Mouse (Mus musculus) CH12.LX (cell line): ENCODE measurements at regions not wholly inside any gene's neighbourhood (a gene's known extent, or its start where the extent isn't known, plus 50 kb on each side); places are given as distances from the start of the nearest gene placed in this dataset.

ENCODE experiments used
- DNase-seq: peaks from one replicate; pipeline ENCODE4 v3.0.0-alpha.2; 2013; ENCODE audit errors: extremely low read depth
- H3K27ac ChIP-seq: 2 replicates; pipeline ENCODE4 v1.5.1; 2012; ENCODE audit warnings: low read depth, mild to moderate bottlenecking, control low read depth, moderate library complexity; ENCODE audit not compliant: insufficient read depth
- H3K27me3 ChIP-seq: replicated peaks from 2 replicates; pipeline ENCODE3; 2012; ENCODE audit warnings: inconsistent platforms
- H3K36me3 ChIP-seq, 2 experiments: replicated peaks in 1 of 2; 2 replicates each; pipeline versions ENCODE3 to v1.6.1; 2012; ENCODE audit warnings: inconsistent platforms in 1 of 2, low read length in 1 of 2, mild to moderate bottlenecking in 1 of 2, mixed read lengths in 1 of 2, moderate library complexity in 1 of 2; ENCODE audit not compliant: control insufficient read depth in 1 of 2, insufficient read depth in 1 of 2
- H3K4me1 ChIP-seq, 2 experiments: 2 replicates each; pipeline ENCODE4 v1.6.1; 2012; ENCODE audit warnings: inconsistent platforms in 1 of 2, moderate library complexity in 1 of 2; ENCODE audit not compliant: insufficient read depth in 2 of 2, control insufficient read depth in 1 of 2
- H3K4me2 ChIP-seq: 2 replicates; pipeline ENCODE4 v1.6.1; 2012; ENCODE audit warnings: low read depth, mild to moderate bottlenecking, control low read depth; ENCODE audit not compliant: poor library complexity, insufficient read depth, severe bottlenecking
- H3K4me3 ChIP-seq, 3 experiments: fragments of 150-350 bp in 1 of 3; sonication (generic) in 1 of 3; replicated peaks in 1 of 3; 2 replicates each; pipeline versions ENCODE3 to v1.5.1; 2011 to 2012; ENCODE audit warnings: low read depth in 2 of 3, low read length in 2 of 3, mild to moderate bottlenecking in 2 of 3, moderate library complexity in 2 of 3, control low read depth in 1 of 3, improper control_type of control experiment in 1 of 3, inconsistent platforms in 1 of 3, mixed read lengths in 1 of 3; ENCODE audit not compliant: poor library complexity in 1 of 3
- H3K79me2 ChIP-seq: replicated peaks from 2 replicates; pipeline ENCODE4 v1.6.1; 2012; ENCODE audit warnings: mild to moderate bottlenecking, moderate library complexity; ENCODE audit not compliant: control insufficient read depth, poor library complexity, insufficient read depth, severe bottlenecking; ENCODE audit errors: extremely low read depth
- H3K9ac ChIP-seq: 2 replicates; pipeline ENCODE4 v1.6.1; 2012; ENCODE audit warnings: low read depth, mild to moderate bottlenecking, control low read depth, moderate library complexity; ENCODE audit not compliant: insufficient read depth
- H3K9me3 ChIP-seq: replicated peaks from 2 replicates; pipeline ENCODE3; 2012; ENCODE audit warnings: low read length, inconsistent platforms, mixed read lengths
- CTCF ChIP-seq, 2 experiments: IDR thresholded peaks in 1 of 2; conservative IDR thresholded peaks in 1 of 2; 2 replicates each; pipeline ENCODE4 v1.5.1; 2011 to 2012; ENCODE audit warnings: low read depth in 2 of 2, low read length in 2 of 2, improper control_type of control experiment in 1 of 2, inconsistent platforms in 1 of 2, mild to moderate bottlenecking in 1 of 2, moderate library complexity in 1 of 2
- ELF1 ChIP-seq: IDR thresholded peaks from 2 replicates; pipeline ENCODE4 v1.6.1; 2014; ENCODE audit warnings: low read depth, mild to moderate bottlenecking, inconsistent platforms, low read length, improper control_type of control experiment
- EP300 ChIP-seq: IDR thresholded peaks from 2 replicates; pipeline ENCODE4 v1.6.1; 2011; ENCODE audit warnings: low read length, improper control_type of control experiment
- GABPA ChIP-seq: IDR thresholded peaks from 2 replicates; pipeline ENCODE4 v1.6.1; 2012; ENCODE audit warnings: low read depth, low read length, improper control_type of control experiment, inconsistent platforms; ENCODE audit not compliant: insufficient replicate concordance
- IRF4 ChIP-seq: IDR thresholded peaks from 2 replicates; pipeline ENCODE4 v1.6.1; 2014; ENCODE audit warnings: low read depth, mild to moderate bottlenecking, inconsistent platforms, low read length, improper control_type of control experiment
- KAT2A ChIP-seq: IDR thresholded peaks from 2 replicates; pipeline ENCODE4 v1.6.1; 2012; ENCODE audit warnings: low read length, improper control_type of control experiment, inconsistent platforms; ENCODE audit not compliant: insufficient replicate concordance
- MAFK ChIP-seq: IDR thresholded peaks from 2 replicates; pipeline ENCODE4 v1.6.1; 2011; ENCODE audit warnings: low read length, improper control_type of control experiment; ENCODE audit not compliant: insufficient replicate concordance
- MAX ChIP-seq: IDR thresholded peaks from 2 replicates; pipeline ENCODE4 v1.6.1; 2011; ENCODE audit warnings: low read length, improper control_type of control experiment
- MAZ ChIP-seq: IDR thresholded peaks from 2 replicates; pipeline ENCODE4 v1.6.1; 2012; ENCODE audit warnings: low read depth, mild to moderate bottlenecking, inconsistent platforms, low read length, improper control_type of control experiment, moderate library complexity
- MEF2A ChIP-seq: IDR thresholded peaks from 2 replicates; pipeline ENCODE4 v1.6.1; 2014; ENCODE audit warnings: low read depth, mild to moderate bottlenecking, inconsistent platforms, low read length, improper control_type of control experiment, borderline replicate concordance
- MYC ChIP-seq: IDR thresholded peaks from 2 replicates; pipeline ENCODE4 v1.6.1; 2011; ENCODE audit warnings: low read depth, mild to moderate bottlenecking, improper control_type of control experiment, low read length
- NRF1 ChIP-seq: IDR thresholded peaks from 2 replicates; pipeline ENCODE4 v1.6.1; 2014; ENCODE audit warnings: low read depth, mild to moderate bottlenecking, inconsistent platforms, low read length, improper control_type of control experiment, moderate library complexity
- PAX5 ChIP-seq: IDR thresholded peaks from 2 replicates; pipeline ENCODE4 v1.6.1; 2012; ENCODE audit warnings: low read length, inconsistent platforms, mixed read lengths
- POLR2A ChIP-seq: IDR thresholded peaks from 2 replicates; pipeline ENCODE4 v1.6.1; 2011; ENCODE audit warnings: low read depth, mild to moderate bottlenecking, improper control_type of control experiment, low read length
- RAD21 ChIP-seq: IDR thresholded peaks from 2 replicates; pipeline ENCODE4 v1.6.1; 2011; ENCODE audit warnings: low read depth, mild to moderate bottlenecking, low read length, improper control_type of control experiment, moderate library complexity
- SIN3A ChIP-seq: IDR thresholded peaks from 2 replicates; pipeline ENCODE4 v1.6.1; 2012; ENCODE audit warnings: low read length, improper control_type of control experiment, inconsistent platforms
- SMC3 ChIP-seq: IDR thresholded peaks from 2 replicates; pipeline ENCODE4 v1.6.1; 2011; ENCODE audit warnings: low read depth, low read length, improper control_type of control experiment
- TBP ChIP-seq: conservative IDR thresholded peaks from 2 replicates; pipeline ENCODE4 v1.6.1; 2011; ENCODE audit warnings: low read depth, low read length, improper control_type of control experiment
- UBTF ChIP-seq: IDR thresholded peaks from 2 replicates; pipeline ENCODE4 v1.6.1; 2012; ENCODE audit warnings: low read depth, mild to moderate bottlenecking, inconsistent platforms, low read length, improper control_type of control experiment, moderate library complexity
- USF1 ChIP-seq: IDR thresholded peaks from 2 replicates; pipeline ENCODE4 v1.6.1; 2014; ENCODE audit warnings: low read depth, mild to moderate bottlenecking, inconsistent platforms, low read length, improper control_type of control experiment
- USF2 ChIP-seq: conservative IDR thresholded peaks from 2 replicates; pipeline ENCODE4 v1.6.1; 2011; ENCODE audit warnings: low read depth, low read length, improper control_type of control experiment
- ZC3H11A ChIP-seq: IDR thresholded peaks from 2 replicates; pipeline ENCODE4 v1.6.1; 2012; ENCODE audit warnings: low read depth, mild to moderate bottlenecking, inconsistent platforms, low read length, improper control_type of control experiment
- ZKSCAN1 ChIP-seq: IDR thresholded peaks from 2 replicates; pipeline ENCODE4 v1.6.1; 2012; ENCODE audit warnings: low read depth, inconsistent platforms, low read length, improper control_type of control experiment, borderline replicate concordance
- dilution Hi-C: fragments of 300-500 bp; cut with MboI; formaldehyde crosslinking; loops from 2 replicates; pipeline ENCODE4 v1.14.3; 2020; ENCODE audit warnings: low sequenced_read_pairs; ENCODE audit not compliant: extremely low pct_unique_long_range_greater_than_20kb, extremely low pct_ligation_motif_present
- in situ Hi-C: fragments of 300-500 bp; cut with MboI; formaldehyde crosslinking; loops from 3 replicates; pipeline ENCODE4 v1.14.3; 2019; ENCODE audit warnings: low sequenced_read_pairs, low pct_ligation_motif_present, low pct_unique_long_range_greater_than_20kb, mixed read lengths

GRCm38 (mm10) chr8:27770296-27770695 is 322.8 kb downstream of the Poteg start:
- dilution Hi-C loops (no loop called here), in situ Hi-C loops (no loop called here)
- Histone ChIP-seq H3K79me2 (no peaks in the 10 kb centered on the region), H3K4me2 (no peak overlapping the region), H3K4me1 (no peaks in the 10 kb centered on the region), H3K36me3 (no peaks in the 10 kb centered on the region), H3K27me3 (no peaks in the 10 kb centered on the region), H3K4me3 (no peak overlapping the region), H3K9ac (no peak overlapping the region), H3K27ac (no peak overlapping the region), H3K9me3 (peaks cover 24% of the 10 kb centered on the region)
- TF ChIP-seq IRF4 (no peak), TBP (no peak)
- DNase-seq, result no peak

GRCm38 (mm10) chr8:27770803-27771202 is 323.3 kb downstream of the Poteg start:
- no peak for TF ChIP-seq TBP
- no peak for TF ChIP-seq MAX
- no peak for TF ChIP-seq KAT2A
- TF ChIP-seq PAX5, result no peak
- TF ChIP-seq CTCF (conservative IDR thresholded peaks at IDR 0.05 in 1 of 2, IDR thresholded peaks at IDR 0.05 in 1 of 2; ENCODE audit: low read depth in 2 of 2, low read length in 2 of 2), result no peak
- dilution Hi-C loops (no loop called here), in situ Hi-C loops (no loop called here)
- no peaks in the 10 kb centered on the region for H3K79me2 ChIP-seq
- no peak overlapping the region for H3K27ac ChIP-seq
- DNase-seq, result no peak
- no peaks in the 10 kb centered on the region for H3K4me1 ChIP-seq
- no peak overlapping the region for H3K4me3 ChIP-seq
- no peak overlapping the region for H3K4me2 ChIP-seq
- no peak overlapping the region for H3K9ac ChIP-seq
- H3K36me3 ChIP-seq, result no peaks in the 10 kb centered on the region
- peaks cover 24% of the 10 kb centered on the region for H3K9me3 ChIP-seq
- no peaks in the 10 kb centered on the region for H3K27me3 ChIP-seq

- Histone ChIP-seq H3K27me3 (no peaks in the 10 kb centered on the region), H3K27ac (no peak overlapping the region), H3K4me3 (no peak overlapping the region), H3K79me2 (no peaks in the 10 kb centered on the region), H3K4me1 (no peaks in the 10 kb centered on the region), H3K9me3 (peaks cover 24% of the 10 kb centered on the region), H3K9ac (no peak overlapping the region), H3K36me3 (no peaks in the 10 kb centered on the region), H3K4me2 (no peak overlapping the region)
- no peak for DNase-seq
- dilution Hi-C loops, result no loop called here
- in situ Hi-C loops, result no loop called here
- TF ChIP-seq IRF4 (no peak), POLR2A (no peak), RAD21 (no peak), SIN3A (no peak), UBTF (no peak), KAT2A (no peak), ZKSCAN1 (no peak), MAFK (no peak), USF2 (no peak), MEF2A (no peak), EP300 (no peak), ELF1 (no peak), MYC (no peak), CTCF (conservative IDR thresholded peaks at IDR 0.05 in 1 of 2, IDR thresholded peaks at IDR 0.05 in 1 of 2; ENCODE audit: low read depth in 2 of 2, low read length in 2 of 2) (no peak), MAZ (no peak), NRF1 (no peak), SMC3 (no peak), GABPA (no peak), ZC3H11A (no peak), USF1 (no peak)
These were observed 323.8 kb downstream of the Poteg start for GRCm38 (mm10) chr8:27771250-27771649.
